Mouse (Mus musculus) thymus, adult 2 months (tissue): ENCODE results near the gene Gltpd2.

Experiments
- CTCF ChIP-seq: fragments of 200-500 bp; IDR thresholded peaks from 2 replicates; pipeline ENCODE4 v1.5.1; 2012; ENCODE audit warnings: mild to moderate bottlenecking, control low read depth, low read length, moderate library complexity, borderline replicate concordance; ENCODE audit not compliant: control insufficient read depth, poor library complexity, insufficient read depth; ENCODE audit errors: extremely low read depth
- POLR2A ChIP-seq: fragments of 200-500 bp; IDR thresholded peaks from 2 replicates; pipeline ENCODE4 v1.6.1; 2012; ENCODE audit warnings: mild to moderate bottlenecking, low read length, control low read depth, moderate library complexity; ENCODE audit not compliant: control insufficient read depth, poor library complexity, insufficient read depth; ENCODE audit errors: extremely low read depth

- TF ChIP-seq POLR2A = no peak
- no peak for TF ChIP-seq CTCF
These were observed 44.7 kb downstream of the Gltpd2 start for GRCm38 (mm10) chr11:70563470-70564275.
